Comparison of ENCODE assay signal across 8 mouse cellular contexts in genomic region chr4:65604504-65605150, GRCm38 (mm10). TPM values are rescaled to one million over a fixed set of nuclear protein-coding genes. Genes with fewer than 3 reads are reported as not detected.
A peak's percentile ranks its signal among the peaks of the same experiment; 100 is the strongest.
DNase-seq lines count a peak whose midpoint lies in the region; ATAC-seq and TF ChIP-seq lines count a peak whose summit lies in the region.

Gene Trim32, plus strand, starts transcription at chr4:65604986.

- H3K9me3 ChIP-seq in hindbrain, embryonic 14.5 days (ENCODE audit: control insufficient read depth, low read length) = no peaks in the 10 kb centered on the region

- H3K27me3 ChIP-seq in Patski = no peaks in the 10 kb centered on the region
- no peaks in the 10 kb centered on the region for H3K27me3 ChIP-seq in hindbrain, embryonic 14.5 days (ENCODE audit: control insufficient read depth, insufficient read depth, low read length)

- H3K4me2 ChIP-seq in hindbrain, embryonic 14.5 days (replicated peaks) = peak within 1 kb of the TSS; percentile 75

- no peaks in the 10 kb centered on the region for H3K36me3 ChIP-seq in hindbrain, embryonic 14.5 days (replicated peaks; ENCODE audit: control insufficient read depth, insufficient read depth)

- peaks cover 29% of the 10 kb centered on the region for H3K4me1 ChIP-seq in hindbrain, embryonic 14.5 days (replicated peaks; ENCODE audit: control insufficient read depth, insufficient read depth, low read length)

- WGBS in hindbrain, embryonic 14.5 days = 4% methylated on average over 33 of the region's 33 CpGs

- H3K9ac ChIP-seq in hindbrain, embryonic 14.5 days = peak within 1 kb of the TSS; percentile 89

- peak; percentile 72 for DNase-seq in Patski (ENCODE audit: low read depth, low spot score)
- DNase-seq in cerebellum, postnatal 10 days = peak; percentile 100
- peak; percentile 99 for DNase-seq in frontal cortex, postnatal 25 days (ENCODE audit: low spot score in 2 of 2)
- peak; percentile 98 for DNase-seq in hindbrain, embryonic 14.5 days (ENCODE audit: low spot score)
- peak; percentile 98 for DNase-seq in layer of hippocampus, postnatal 36 days
- DNase-seq in lung, postnatal 36 days = peak; percentile 99
- peak; percentile 98 for DNase-seq in retina, postnatal 1 day
- DNase-seq in urinary bladder, adult 18-20 months (ENCODE audit: low spot score in 2 of 2) = peak; percentile 96 to 100

- POLR2A ChIA-PET in Patski (lab: Charles Lee) = no interaction called here

- H3K27ac ChIP-seq in hindbrain, embryonic 14.5 days = peak within 1 kb of the TSS; percentile 90

- CTCF ChIA-PET in Patski (lab: Charles Lee) = no interaction called here

- in situ Hi-C loops in Patski (cut with MboI; ENCODE audit: low pct_unique_long_range_greater_than_20kb) = no loop called here

- TF ChIP-seq CTCF in Patski (IDR thresholded peaks at IDR 0.05) = no peak

- peak within 1 kb of the TSS; percentile 87 for H3K4me3 ChIP-seq in hindbrain, embryonic 14.5 days (replicated peaks; ENCODE audit: low read length)

- ATAC-seq in Patski = peak; percentile 96
- peak; percentile 97 for ATAC-seq in hindbrain, embryonic 14.5 days (ENCODE audit: low FRiP score)

RNA-seq across cellular contexts. Expression of gene Trim32, which starts in this region (rescaled TPM):
- polyA plus RNA-seq in Patski (2021) = 25.6 TPM
- 177 and 205 TPM in 2 replicates for polyA plus RNA-seq in hindbrain, embryonic 14.5 days (2014; fragmentation: Nextera tagmentation; extraction: Ambion mirVana)
- 100 to 1,000 TPM; 214 to 218 TPM for total RNA-seq in layer of hippocampus, postnatal 36 days (2021)

Comparison
In these comparisons a context has a peak if more than half of its experiments do, and no peak if none do; other contexts are left out.
1. Peak in every context shown above with its lines: DNase-seq, ATAC-seq, H3K4me3 ChIP-seq and H3K27ac ChIP-seq.